Mouse (Mus musculus): ENCODE measurements at regions not wholly inside any gene's neighbourhood (a gene's known extent, or its start where the extent isn't known, plus 50 kb on each side); places are given as distances from the start of the nearest gene placed in this dataset.

GRCm38 (mm10) chr3:115635081-115635480 lies 79.8 kb downstream of the S1pr1 start:
- no peaks in the 10 kb centered on the region for H3K9me3 ChIP-seq (ENCODE audit: control insufficient read depth, low read length)
- peaks cover 7% of the 10 kb centered on the region for H3K4me1 ChIP-seq (ENCODE audit: control insufficient read depth, insufficient read depth, low read length)
- no peak overlapping the region for H3K4me2 ChIP-seq
- no peak overlapping the region for H3K9ac ChIP-seq (ENCODE audit: low read length)
- ATAC-seq (ENCODE audit: low FRiP score), result no peak
- no peak overlapping the region for H3K27ac ChIP-seq (ENCODE audit: low read depth, low read length)
- no peaks in the 10 kb centered on the region for H3K27me3 ChIP-seq (ENCODE audit: control insufficient read depth, insufficient read depth, low read length)
- H3K36me3 ChIP-seq (ENCODE audit: control insufficient read depth, insufficient read depth, low read length), result no peaks in the 10 kb centered on the region
- WGBS, result 90% methylated on average over 5 of the region's 5 CpGs
- H3K4me3 ChIP-seq (ENCODE audit: low read depth, low read length), result no peak overlapping the region
- DNase-seq (ENCODE audit: low spot score, missing footprints), result no peak

- Histone ChIP-seq H3K27me3 (ENCODE audit: control insufficient read depth, insufficient read depth, low read length) (no peaks in the 10 kb centered on the region), H3K4me1 (ENCODE audit: control insufficient read depth, insufficient read depth, low read length) (peaks cover 7% of the 10 kb centered on the region), H3K36me3 (ENCODE audit: control insufficient read depth, insufficient read depth, low read length) (no peaks in the 10 kb centered on the region), H3K4me2 (no peak overlapping the region), H3K9me3 (ENCODE audit: control insufficient read depth, low read length) (no peaks in the 10 kb centered on the region), H3K27ac (ENCODE audit: low read depth, low read length) (peak overlapping the region; percentile 17; the same call in 1 of the 2 replicates), H3K9ac (ENCODE audit: low read length) (no peak overlapping the region), H3K4me3 (ENCODE audit: low read depth, low read length) (no peak overlapping the region)
- 66% methylated on average over 4 of the region's 4 CpGs for WGBS
- DNase-seq (ENCODE audit: low spot score, missing footprints) (no peak), ATAC-seq (ENCODE audit: low FRiP score) (peak; percentile 73)
Observed at GRCm38 (mm10) chr3:115632417-115632743, 82.5 kb downstream of the S1pr1 start.

GRCm38 (mm10) chr3:115631573-115632416 lies 83.1 kb downstream of the S1pr1 start:
- Histone ChIP-seq H3K36me3 (ENCODE audit: control insufficient read depth, insufficient read depth, low read length) (no peaks in the 10 kb centered on the region), H3K27ac (ENCODE audit: low read depth, low read length) (peak overlapping the region; percentile 17; the same call in 1 of the 2 replicates), H3K4me2 (no peak overlapping the region), H3K9me3 (ENCODE audit: control insufficient read depth, low read length) (no peaks in the 10 kb centered on the region), H3K9ac (ENCODE audit: low read length) (no peak overlapping the region), H3K4me3 (ENCODE audit: low read depth, low read length) (no peak overlapping the region), H3K4me1 (ENCODE audit: control insufficient read depth, insufficient read depth, low read length) (peaks cover 7% of the 10 kb centered on the region), H3K27me3 (ENCODE audit: control insufficient read depth, insufficient read depth, low read length) (no peaks in the 10 kb centered on the region)
- DNase-seq (ENCODE audit: low spot score, missing footprints) (peak; percentile 91), ATAC-seq (ENCODE audit: low FRiP score) (peak; percentile 94)
- 60% methylated on average over 17 of the region's 17 CpGs for WGBS

- H3K27ac ChIP-seq (ENCODE audit: low read depth, low read length), result no peak overlapping the region
- H3K4me3 ChIP-seq (ENCODE audit: low read depth, low read length), result no peak overlapping the region
- H3K27me3 ChIP-seq (ENCODE audit: control insufficient read depth, insufficient read depth, low read length), result no peaks in the 10 kb centered on the region
- no peaks in the 10 kb centered on the region for H3K9me3 ChIP-seq (ENCODE audit: control insufficient read depth, low read length)
- ATAC-seq (ENCODE audit: low FRiP score), result no peak
- H3K9ac ChIP-seq (ENCODE audit: low read length), result no peak overlapping the region
- WGBS, result 95% methylated on average over 3 of the region's 3 CpGs
- H3K36me3 ChIP-seq (ENCODE audit: control insufficient read depth, insufficient read depth, low read length), result no peaks in the 10 kb centered on the region
- no peaks in the 10 kb centered on the region for H3K4me1 ChIP-seq (ENCODE audit: control insufficient read depth, insufficient read depth, low read length)
- DNase-seq (ENCODE audit: low spot score, missing footprints), result peak; percentile 56
- H3K4me2 ChIP-seq, result no peak overlapping the region
Observed at GRCm38 (mm10) chr3:115622920-115623319, 92.0 kb downstream of the S1pr1 start.

- ATAC-seq (ENCODE audit: low FRiP score) (no peak), DNase-seq (ENCODE audit: low spot score, missing footprints) (no peak)
- Histone ChIP-seq H3K4me3 (ENCODE audit: low read depth, low read length) (no peak overlapping the region), H3K27me3 (ENCODE audit: control insufficient read depth, insufficient read depth, low read length) (no peaks in the 10 kb centered on the region), H3K4me2 (no peak overlapping the region), H3K9me3 (ENCODE audit: control insufficient read depth, low read length) (no peaks in the 10 kb centered on the region), H3K36me3 (ENCODE audit: control insufficient read depth, insufficient read depth, low read length) (no peaks in the 10 kb centered on the region), H3K27ac (ENCODE audit: low read depth, low read length) (no peak overlapping the region), H3K9ac (ENCODE audit: low read length) (no peak overlapping the region), H3K4me1 (ENCODE audit: control insufficient read depth, insufficient read depth, low read length) (no peaks in the 10 kb centered on the region)
- 90% methylated on average over 2 of the region's 2 CpGs for WGBS
Observed at GRCm38 (mm10) chr3:115622300-115622699, 92.6 kb downstream of the S1pr1 start.

- WGBS, result 88% methylated on average over 3 of the region's 3 CpGs
- no peak for ATAC-seq (ENCODE audit: low FRiP score)
Observed at GRCm38 (mm10) chr3:115619970-115620369, 94.9 kb downstream of the S1pr1 start.

GRCm38 (mm10) chr3:115615994-115616598 lies 98.8 kb downstream of the S1pr1 start:
- no peak overlapping the region for H3K27ac ChIP-seq (ENCODE audit: low read depth, low read length)
- 31% methylated on average over 7 of the region's 7 CpGs for WGBS
- no peak overlapping the region for H3K4me3 ChIP-seq (ENCODE audit: low read depth, low read length)
- ATAC-seq (ENCODE audit: low FRiP score), result peak; percentile 77
- H3K4me1 ChIP-seq (ENCODE audit: control insufficient read depth, insufficient read depth, low read length), result no peaks in the 10 kb centered on the region
- no peaks in the 10 kb centered on the region for H3K36me3 ChIP-seq (ENCODE audit: control insufficient read depth, insufficient read depth, low read length)
- DNase-seq (ENCODE audit: low spot score, missing footprints), result peak; percentile 89
- H3K27me3 ChIP-seq (ENCODE audit: control insufficient read depth, insufficient read depth, low read length), result no peaks in the 10 kb centered on the region
- H3K4me2 ChIP-seq, result no peak overlapping the region
- H3K9me3 ChIP-seq (ENCODE audit: control insufficient read depth, low read length), result no peaks in the 10 kb centered on the region
- no peak overlapping the region for H3K9ac ChIP-seq (ENCODE audit: low read length)

More at GRCm38 (mm10) chr3:115619970-115620369, 94.9 kb downstream of the S1pr1 start:
- no peaks in the 10 kb centered on the region for H3K9me3 ChIP-seq (ENCODE audit: control insufficient read depth, low read length)
- no peak overlapping the region for H3K4me3 ChIP-seq (ENCODE audit: low read depth, low read length)
- no peaks in the 10 kb centered on the region for H3K27me3 ChIP-seq (ENCODE audit: control insufficient read depth, insufficient read depth, low read length)
- H3K27ac ChIP-seq (ENCODE audit: low read depth, low read length), result no peak overlapping the region
- no peaks in the 10 kb centered on the region for H3K4me1 ChIP-seq (ENCODE audit: control insufficient read depth, insufficient read depth, low read length)
- no peak overlapping the region for H3K4me2 ChIP-seq
- H3K9ac ChIP-seq (ENCODE audit: low read length), result no peak overlapping the region
- H3K36me3 ChIP-seq (ENCODE audit: control insufficient read depth, insufficient read depth, low read length), result no peaks in the 10 kb centered on the region
- DNase-seq (ENCODE audit: low spot score, missing footprints), result no peak

GRCm38 (mm10) chr3:115612859-115613258 lies 102.0 kb downstream of the S1pr1 start:
- Histone ChIP-seq H3K36me3 (ENCODE audit: control insufficient read depth, insufficient read depth, low read length) (no peaks in the 10 kb centered on the region), H3K27me3 (ENCODE audit: control insufficient read depth, insufficient read depth, low read length) (no peaks in the 10 kb centered on the region), H3K4me3 (ENCODE audit: low read depth, low read length) (no peak overlapping the region), H3K27ac (ENCODE audit: low read depth, low read length) (no peak overlapping the region), H3K9me3 (ENCODE audit: control insufficient read depth, low read length) (no peaks in the 10 kb centered on the region), H3K4me1 (ENCODE audit: control insufficient read depth, insufficient read depth, low read length) (no peaks in the 10 kb centered on the region), H3K9ac (ENCODE audit: low read length) (no peak overlapping the region), H3K4me2 (no peak overlapping the region)
- DNase-seq (ENCODE audit: low spot score, missing footprints), result peak; percentile 81
- WGBS, result 83% methylated on average over 6 of the region's 6 CpGs
- ATAC-seq (ENCODE audit: low FRiP score), result no peak

- no peak for ATAC-seq (ENCODE audit: low FRiP score)
- H3K27ac ChIP-seq (ENCODE audit: low read depth, low read length), result no peak overlapping the region
Observed at GRCm38 (mm10) chr3:115608087-115608486, 106.8 kb downstream of the S1pr1 start.

More at GRCm38 (mm10) chr3:115608087-115608486, 106.8 kb downstream of the S1pr1 start:
- H3K9ac ChIP-seq (ENCODE audit: low read length), result no peak overlapping the region
- H3K9me3 ChIP-seq (ENCODE audit: control insufficient read depth, low read length), result no peaks in the 10 kb centered on the region
- no peak overlapping the region for H3K4me2 ChIP-seq
- WGBS, result 88% methylated on average over 5 of the region's 5 CpGs
- no peaks in the 10 kb centered on the region for H3K36me3 ChIP-seq (ENCODE audit: control insufficient read depth, insufficient read depth, low read length)
- no peak overlapping the region for H3K4me3 ChIP-seq (ENCODE audit: low read depth, low read length)
- H3K27me3 ChIP-seq (ENCODE audit: control insufficient read depth, insufficient read depth, low read length), result no peaks in the 10 kb centered on the region
- peak; percentile 56 for DNase-seq (ENCODE audit: low spot score, missing footprints)
- H3K4me1 ChIP-seq (ENCODE audit: control insufficient read depth, insufficient read depth, low read length), result peaks cover 2% of the 10 kb centered on the region; the same call in 1 of the 2 replicates
